Mouse (Mus musculus) neural tube, embryonic 11.5 days (tissue): ENCODE data around the gene Zcchc8. TPM values are rescaled to one million over a fixed set of nuclear protein-coding genes. Genes with fewer than 3 reads are reported as not detected.
"Not testable (repeated sequence)": the region's sequence is repeated elsewhere in the genome, so short reads cannot be mapped to it uniquely, and the experiment has no call there.

Experiments used
- ATAC-seq: fragments of 200-750 bp; cut with Nextera tagmentation; 2 replicates; pipeline ENCODE4 v1.8.0; 2017; ENCODE audit warnings: moderate number of reproducible peaks, mild to moderate bottlenecking, moderate TSS enrichment, moderate library complexity; ENCODE audit not compliant: insufficient read depth, low FRiP score, low TSS enrichment
- DNase-seq: peaks from one replicate; pipeline ENCODE4 v3.0.0-alpha.2; 2015; ENCODE audit warnings: low spot score
- H3K27ac ChIP-seq: fragments of 300-500 bp; sonication (generic); 2 replicates; pipeline ENCODE4 v1.5.1; 2014; ENCODE audit warnings: low read depth, mild to moderate bottlenecking, low read length
- H3K27me3 ChIP-seq: fragments of 300-500 bp; sonication (generic); 2 replicates; pipeline ENCODE4 v1.6.1; 2014; ENCODE audit warnings: mild to moderate bottlenecking, low read length, mixed read lengths; ENCODE audit not compliant: control insufficient read depth, insufficient read depth
- H3K36me3 ChIP-seq: fragments of 300-500 bp; sonication (generic); 2 replicates; pipeline ENCODE4 v1.6.1; 2014; ENCODE audit warnings: mild to moderate bottlenecking, low read length, moderate library complexity, mixed read lengths; ENCODE audit not compliant: control insufficient read depth, insufficient read depth
- H3K4me1 ChIP-seq: fragments of 300-500 bp; sonication (generic); 2 replicates; pipeline ENCODE4 v1.6.1; 2014; ENCODE audit warnings: low read length, mixed read lengths; ENCODE audit not compliant: control insufficient read depth, insufficient read depth
- H3K4me2 ChIP-seq: fragments of 300-500 bp; sonication (generic); 2 replicates; pipeline ENCODE4 v1.6.1; 2014; ENCODE audit warnings: low read depth, mild to moderate bottlenecking, moderate library complexity
- H3K4me3 ChIP-seq: fragments of 300-500 bp; sonication (generic); 2 replicates; pipeline ENCODE4 v1.5.1; 2014; ENCODE audit warnings: low read depth, low read length
- H3K9ac ChIP-seq: fragments of 300-500 bp; sonication (generic); 2 replicates; pipeline ENCODE4 v1.6.1; 2014; ENCODE audit warnings: mild to moderate bottlenecking, low read length
- H3K9me3 ChIP-seq: fragments of 300-500 bp; sonication (generic); 2 replicates; pipeline ENCODE4 v1.6.1; 2016; ENCODE audit warnings: low read length; ENCODE audit not compliant: control insufficient read depth
- WGBS: fragments of 180-500 bp; shearing (Covaris S2); extraction: QIAGEN DNeasy Blood & Tissue Kit; methylation state at CpG from one replicate; pipeline ENCODE4 v1.1.7; 2014; 5-methylcytosine and 5-hydroxymethylcytosine counted together
- polyA plus RNA-seq: library from polyadenylated mRNA; unstranded; fragments of >200 nt; fragmentation: Nextera tagmentation; extraction: Ambion mirVana; gene quantifications from 2 replicates; pipeline ENCODE4 v1.2.1, GENCODE M21; 2014

Zcchc8 gene
- polyA plus RNA-seq, 1 experiment from 2014 or later, result 71.3 TPM

DNA sequence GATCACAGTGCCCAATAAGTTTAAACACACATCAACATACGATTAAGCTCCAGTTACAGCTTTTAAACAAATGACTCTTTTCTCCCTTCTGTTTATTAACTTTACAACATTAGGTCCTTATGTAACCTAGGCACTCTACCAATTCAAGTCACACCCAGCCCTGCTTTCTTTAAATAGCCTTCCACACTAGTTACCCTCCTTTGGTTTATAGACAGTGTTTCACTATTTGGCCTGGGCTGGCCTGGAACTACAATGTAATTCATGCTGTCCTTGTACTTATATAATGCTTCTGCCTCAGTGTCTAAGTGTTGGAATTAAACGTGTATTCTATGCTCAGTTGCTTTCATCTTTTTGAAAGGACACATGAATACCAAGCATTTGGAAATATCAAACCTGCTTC, 23.5 kb upstream of the Zcchc8 start:
- Histone ChIP-seq H3K27me3 (no peaks in the 10 kb centered on the region), H3K36me3 (peaks cover 12% of the 10 kb centered on the region), H3K4me2 (no peak overlapping the region), H3K27ac (no peak overlapping the region), H3K4me1 (peaks cover 16% of the 10 kb centered on the region), H3K9ac (no peak overlapping the region), H3K9me3 (no peaks in the 10 kb centered on the region), H3K4me3 (no peak overlapping the region)
- no peak for ATAC-seq
- WGBS, result 88% methylated on average over 2 of the region's 2 CpGs
- no peak for DNase-seq

DNA sequence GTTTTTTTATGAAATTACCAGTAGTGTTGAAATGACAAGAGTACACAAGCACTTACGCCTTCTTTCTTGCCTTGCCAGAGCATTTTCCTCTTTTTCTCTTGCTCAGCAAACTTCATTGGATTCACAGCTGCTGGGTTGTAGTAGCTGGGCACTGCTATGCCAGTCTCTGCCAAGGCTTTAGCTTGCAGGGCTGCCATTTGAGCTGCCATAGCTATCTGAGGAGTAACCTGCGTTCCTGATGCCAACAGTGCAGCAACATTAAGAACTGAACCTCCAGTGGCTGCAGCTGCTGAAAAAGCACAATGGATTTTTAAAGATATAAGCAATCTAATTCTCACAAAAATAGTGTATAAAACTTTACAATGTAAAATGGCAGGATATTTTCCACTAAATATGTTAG, 10.1 kb upstream of the Zcchc8 start:
- peaks cover 21% of the 10 kb centered on the region for H3K36me3 ChIP-seq
- H3K4me2 ChIP-seq, result no peak overlapping the region
- WGBS, result 96% methylated on average over 2 of the region's 2 CpGs
- H3K27ac ChIP-seq, result no peak overlapping the region
- H3K27me3 ChIP-seq, result no peaks in the 10 kb centered on the region
- no peaks in the 10 kb centered on the region for H3K4me1 ChIP-seq
- DNase-seq, result no peak
- H3K4me3 ChIP-seq, result no peak overlapping the region
- no peak for ATAC-seq
- H3K9me3 ChIP-seq, result no peaks in the 10 kb centered on the region
- H3K9ac ChIP-seq, result no peak overlapping the region

DNA sequence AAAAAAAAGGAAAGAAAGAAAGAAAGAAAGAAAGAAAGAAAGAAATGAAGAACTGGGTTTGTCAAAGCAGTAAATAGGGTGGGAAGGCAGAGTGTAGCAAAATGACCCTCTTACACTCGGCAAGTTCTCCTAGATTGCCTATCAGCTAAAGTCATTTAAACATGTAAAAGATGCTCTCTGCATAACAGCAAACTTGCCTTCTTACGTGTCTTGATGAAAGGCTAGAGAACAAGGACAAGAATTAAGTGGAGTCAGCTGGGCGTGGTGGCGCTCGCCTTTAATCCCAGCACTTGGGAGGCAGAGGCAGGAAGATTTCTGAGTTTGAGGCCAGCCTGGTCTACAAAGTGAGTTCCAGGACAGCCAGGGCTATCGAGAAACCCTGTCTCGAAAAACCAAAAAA, 2.9 kb upstream of the Zcchc8 start:
- not testable (repeated sequence) for H3K9me3 ChIP-seq, H3K4me2 ChIP-seq, H3K4me1 ChIP-seq, H3K27me3 ChIP-seq, H3K9ac ChIP-seq, DNase-seq, ATAC-seq, H3K27ac ChIP-seq, H3K4me3 ChIP-seq, H3K36me3 ChIP-seq
- WGBS, result 90% methylated on average over 7 of the region's 7 CpGs

DNA sequence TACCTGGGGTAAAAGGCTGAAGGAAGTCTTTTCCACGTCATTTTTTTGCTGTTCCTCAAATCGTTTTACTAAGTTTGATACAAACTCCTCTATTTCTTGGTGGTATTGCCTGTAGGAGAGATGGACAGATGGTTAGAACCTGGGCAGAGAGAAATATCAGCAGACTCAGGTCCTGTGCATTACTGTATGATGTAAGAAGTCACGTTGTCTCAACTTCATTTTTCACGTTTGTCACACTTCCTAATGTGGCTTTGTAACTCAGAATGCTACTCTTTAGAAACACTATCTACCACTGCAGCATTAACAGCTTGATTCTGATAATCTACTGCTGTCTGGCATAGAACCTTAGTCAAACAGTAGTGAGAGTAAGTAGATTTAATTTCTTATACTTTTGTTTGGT, 6.3 kb downstream of the Zcchc8 start:
- WGBS, result 86% methylated on average over 4 of the region's 4 CpGs
- Histone ChIP-seq H3K9ac (no peak overlapping the region), H3K4me2 (no peak overlapping the region), H3K4me3 (no peak overlapping the region), H3K4me1 (peaks cover 4% of the 10 kb centered on the region; the same call in 1 of the 2 replicates), H3K27ac (no peak overlapping the region), H3K27me3 (no peaks in the 10 kb centered on the region), H3K36me3 (peaks cover 26% of the 10 kb centered on the region), H3K9me3 (no peaks in the 10 kb centered on the region)
- no peak for ATAC-seq
- DNase-seq, result no peak

DNA sequence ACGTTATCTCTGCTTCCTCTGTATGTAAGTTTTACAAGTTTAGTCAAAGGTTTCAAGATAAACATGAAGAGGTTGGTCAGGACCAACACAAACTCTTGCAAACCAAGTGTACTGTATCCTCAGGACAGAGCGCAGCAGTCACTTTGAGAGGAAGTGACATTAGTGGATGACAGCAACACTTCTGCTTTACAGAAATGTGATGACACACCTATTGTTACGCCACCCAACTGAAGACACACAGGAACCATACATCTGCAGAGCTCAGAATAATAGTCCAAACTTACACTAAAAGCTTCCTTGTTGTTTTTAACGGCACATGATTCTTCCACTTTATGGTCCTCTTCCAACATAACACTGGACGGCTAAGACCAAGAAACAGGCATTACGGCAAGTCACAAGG, 7.1 kb downstream of the Zcchc8 start:
- Histone ChIP-seq H3K36me3 (peaks cover 26% of the 10 kb centered on the region), H3K4me3 (no peak overlapping the region), H3K4me1 (0 out of 2 replicates have a peak, but pooled peaks cover 4% of the 10 kb centered on the region), H3K27me3 (no peaks in the 10 kb centered on the region), H3K27ac (no peak overlapping the region), H3K9ac (no peak overlapping the region), H3K9me3 (no peaks in the 10 kb centered on the region), H3K4me2 (no peak overlapping the region)
- no peak for ATAC-seq
- 95% methylated on average over 6 of the region's 6 CpGs for WGBS
- DNase-seq, result no peak

DNA sequence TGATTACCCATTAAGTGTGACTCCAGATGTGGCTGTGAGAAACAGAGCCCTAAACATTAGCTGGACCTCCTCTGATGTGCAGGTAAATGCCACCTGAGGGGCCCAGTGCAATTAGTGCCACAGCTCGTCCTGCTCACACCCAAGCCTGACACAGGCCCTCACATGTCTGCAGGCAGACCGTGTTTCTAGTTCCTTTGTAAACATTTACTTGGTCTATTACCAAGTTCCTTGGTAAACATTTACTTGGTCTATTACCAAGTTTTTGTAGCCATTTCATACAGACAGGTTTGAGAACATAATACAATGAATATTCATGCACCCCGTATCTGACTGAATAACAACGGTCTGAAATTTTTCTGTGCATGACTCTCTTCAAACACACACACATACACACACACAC, 11.3 kb downstream of the Zcchc8 start:
- no peaks in the 10 kb centered on the region for H3K4me1 ChIP-seq
- H3K27me3 ChIP-seq, result no peaks in the 10 kb centered on the region
- no peaks in the 10 kb centered on the region for H3K9me3 ChIP-seq
- H3K36me3 ChIP-seq, result peaks cover 40% of the 10 kb centered on the region
- H3K4me3 ChIP-seq, result no peak overlapping the region
- DNase-seq, result no peak
- ATAC-seq, result no peak
- WGBS, result 81% methylated on average over 4 of the region's 4 CpGs
- H3K9ac ChIP-seq, result no peak overlapping the region
- H3K4me2 ChIP-seq, result no peak overlapping the region
- no peak overlapping the region for H3K27ac ChIP-seq

DNA sequence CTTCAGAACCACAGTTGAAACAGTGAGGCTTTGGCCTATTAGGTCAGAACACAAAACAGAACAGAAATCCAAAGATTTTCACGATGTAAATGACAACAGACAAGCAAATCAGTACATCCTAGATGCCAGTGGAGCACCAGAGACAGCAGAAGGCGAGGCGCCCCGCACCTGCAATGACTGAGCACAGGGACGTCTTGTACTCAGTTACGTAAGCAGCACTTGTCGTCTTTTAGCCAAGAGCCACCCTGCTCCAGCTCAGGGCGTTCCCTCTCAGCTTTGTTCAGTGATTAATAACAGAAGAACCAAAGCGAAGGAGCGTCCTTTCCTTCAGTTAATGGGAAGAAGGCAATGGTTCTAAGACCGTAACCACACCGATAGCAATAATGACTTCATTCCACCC, 12.3 kb downstream of the Zcchc8 start:
- DNase-seq (no peak), ATAC-seq (no peak)
- Histone ChIP-seq H3K9ac (no peak overlapping the region), H3K9me3 (no peaks in the 10 kb centered on the region), H3K36me3 (peaks cover 40% of the 10 kb centered on the region), H3K4me1 (no peaks in the 10 kb centered on the region), H3K27me3 (no peaks in the 10 kb centered on the region), H3K27ac (no peak overlapping the region), H3K4me2 (no peak overlapping the region), H3K4me3 (no peak overlapping the region)
- WGBS, result 94% methylated on average over 12 of the region's 12 CpGs

DNA sequence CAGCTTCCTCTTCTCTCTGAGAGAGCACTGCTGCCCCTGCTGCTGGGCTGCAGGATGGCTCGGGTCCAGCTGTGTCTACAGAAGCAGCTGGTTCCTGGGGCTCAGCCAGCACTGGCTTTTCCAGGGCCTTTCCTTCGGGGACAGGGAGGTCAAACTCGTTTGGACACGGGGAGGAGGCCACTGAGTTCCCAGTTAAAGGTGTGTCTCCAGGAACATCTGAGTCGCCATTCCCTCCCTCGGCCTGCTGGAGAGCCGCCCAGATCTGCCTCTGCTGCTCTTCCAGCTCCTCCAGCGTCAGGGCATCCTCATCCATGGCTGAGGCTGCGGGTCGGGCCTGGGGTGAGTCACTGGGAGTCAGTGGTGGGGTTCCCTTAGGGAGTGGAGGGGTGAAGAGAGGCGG, 20.3 kb downstream of the Zcchc8 start:
- 76% methylated on average over 11 of the region's 11 CpGs for WGBS
- Histone ChIP-seq H3K27ac (no peak overlapping the region), H3K9ac (no peak overlapping the region), H3K27me3 (no peaks in the 10 kb centered on the region), H3K4me1 (no peaks in the 10 kb centered on the region), H3K36me3 (peaks cover 28% of the 10 kb centered on the region), H3K4me3 (no peak overlapping the region), H3K9me3 (no peaks in the 10 kb centered on the region), H3K4me2 (no peak overlapping the region)
- DNase-seq (no peak), ATAC-seq (no peak)

DNA sequence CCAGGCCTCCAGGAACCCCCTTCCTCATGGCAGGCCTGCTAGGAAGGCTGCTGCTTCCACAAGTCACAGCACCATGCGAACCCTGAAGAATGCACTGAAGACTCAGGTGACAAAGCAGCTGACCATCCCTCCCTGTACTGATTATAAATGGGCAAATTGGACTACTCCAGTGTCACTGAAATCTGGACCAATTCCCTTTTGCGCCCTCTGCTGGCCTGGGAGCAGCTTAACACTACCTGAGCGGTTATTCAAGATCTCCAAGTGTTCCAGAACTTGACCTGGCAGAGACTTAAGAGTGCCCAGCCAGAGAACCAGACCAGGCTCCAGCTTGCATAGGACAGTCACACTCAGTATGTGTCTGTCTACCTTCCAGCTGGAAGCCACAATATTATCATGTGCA, 21.7 kb downstream of the Zcchc8 start:
- 35% methylated on average over 3 of the region's 3 CpGs for WGBS
- Histone ChIP-seq H3K9me3 (no peaks in the 10 kb centered on the region), H3K4me1 (no peaks in the 10 kb centered on the region), H3K4me3 (no peak overlapping the region), H3K27ac (no peak overlapping the region), H3K9ac (no peak overlapping the region), H3K4me2 (no peak overlapping the region), H3K27me3 (no peaks in the 10 kb centered on the region), H3K36me3 (peaks cover 26% of the 10 kb centered on the region)
- DNase-seq (peak; percentile 75), ATAC-seq (no peak)
